Mouse (Mus musculus) midbrain, embryonic 12.5 days (tissue): ENCODE data around the gene Tbx15. TPM values are rescaled to one million over a fixed set of nuclear protein-coding genes. Genes with fewer than 3 reads are reported as not detected.

Experiments used
- ATAC-seq: fragments of 200-750 bp; cut with Nextera tagmentation; 2 replicates; pipeline ENCODE4 v1.8.0; 2017; ENCODE audit warnings: low read depth, moderate TSS enrichment, moderate library complexity; ENCODE audit not compliant: low FRiP score
- H3K27ac ChIP-seq: fragments of 300-500 bp; sonication (generic); replicated peaks from 2 replicates; pipeline ENCODE4 v1.5.1; 2016; ENCODE audit warnings: mild to moderate bottlenecking
- H3K27me3 ChIP-seq: fragments of 300-500 bp; sonication (generic); 2 replicates; pipeline ENCODE4 v1.6.1; 2016; ENCODE audit warnings: mild to moderate bottlenecking
- H3K36me3 ChIP-seq: fragments of 300-500 bp; sonication (generic); 2 replicates; pipeline ENCODE4 v1.6.1; 2016
- H3K4me1 ChIP-seq: fragments of 300-500 bp; sonication (generic); 2 replicates; pipeline ENCODE4 v1.6.1; 2016
- H3K4me2 ChIP-seq: fragments of 300-500 bp; sonication (generic); replicated peaks from 2 replicates; pipeline ENCODE4 v1.6.1; 2016; ENCODE audit warnings: mild to moderate bottlenecking, moderate library complexity
- H3K4me3 ChIP-seq: fragments of 300-500 bp; sonication (generic); 2 replicates; pipeline ENCODE4 v1.5.1; 2016; ENCODE audit warnings: mild to moderate bottlenecking
- H3K9ac ChIP-seq: fragments of 300-500 bp; sonication (generic); replicated peaks from 2 replicates; pipeline ENCODE4 v1.6.1; 2016; ENCODE audit warnings: mild to moderate bottlenecking, moderate library complexity
- H3K9me3 ChIP-seq: fragments of 300-500 bp; sonication (generic); 2 replicates; pipeline ENCODE4 v1.6.1; 2016; ENCODE audit warnings: mild to moderate bottlenecking
- whole genome bisulfite sequencing: fragments of 180-500 bp; shearing (Covaris S2); methylation state at CpG from one replicate; pipeline ENCODE4 v1.1.7; 2016; 5-methylcytosine and 5-hydroxymethylcytosine counted together
- polyA plus RNA-seq: library from polyadenylated mRNA; unstranded; fragments of >200 nt; fragmentation: Nextera tagmentation; extraction: Ambion mirVana; gene quantifications from 2 replicates; pipeline ENCODE4 v1.2.1, GENCODE M21; 2016

Gene Tbx15
- polyA plus RNA-seq: 2.5 and 2.7 TPM in 2 replicates

GRCm38 (mm10) chr3:99240213-99240720 is at the start of gene Tbx15:
Tbx15 (plus strand) TSS chr3:99240381.
- H3K27me3 ChIP-seq: peaks cover 96% of the 10 kb centered on the region
- H3K4me2 ChIP-seq: peak within 1 kb of the TSS; percentile 23
- no peak for ATAC-seq
- H3K9me3 ChIP-seq: no peaks in the 10 kb centered on the region
- H3K4me3 ChIP-seq: peak within 1 kb of the TSS; percentile 17
- 0 out of 2 replicates have a peak, but pooled peaks cover 9% of the 10 kb centered on the region for H3K4me1 ChIP-seq
- H3K36me3 ChIP-seq: no peaks in the 10 kb centered on the region
- no peak within 1 kb of the TSS for H3K9ac ChIP-seq
- 1% methylated on average over 15 of the region's 20 CpGs for WGBS
- no peak within 1 kb of the TSS for H3K27ac ChIP-seq

GRCm38 (mm10) chr3:99193576-99193975 is 46.6 kb upstream of the Tbx15 start:
- no peak for ATAC-seq
- Histone ChIP-seq H3K36me3 (no peaks in the 10 kb centered on the region), H3K4me1 (no peaks in the 10 kb centered on the region), H3K27me3 (no peaks in the 10 kb centered on the region), H3K4me3 (no peak overlapping the region), H3K27ac (no peak overlapping the region), H3K4me2 (no peak overlapping the region), H3K9me3 (no peaks in the 10 kb centered on the region), H3K9ac (no peak overlapping the region)
- WGBS: 82% methylated on average over 4 of the region's 4 CpGs

GRCm38 (mm10) chr3:99203331-99203730 is 36.9 kb upstream of the Tbx15 start:
- no peak for ATAC-seq
- H3K4me2 ChIP-seq: no peak overlapping the region
- no peak overlapping the region for H3K9ac ChIP-seq
- no peaks in the 10 kb centered on the region for H3K4me1 ChIP-seq
- no peaks in the 10 kb centered on the region for H3K27me3 ChIP-seq
- H3K9me3 ChIP-seq: no peaks in the 10 kb centered on the region
- no peaks in the 10 kb centered on the region for H3K36me3 ChIP-seq
- no peak overlapping the region for H3K27ac ChIP-seq
- H3K4me3 ChIP-seq: no peak overlapping the region

- Histone ChIP-seq H3K27ac (no peak overlapping the region), H3K36me3 (no peaks in the 10 kb centered on the region), H3K9ac (no peak overlapping the region), H3K9me3 (no peaks in the 10 kb centered on the region), H3K4me1 (peaks cover 7% of the 10 kb centered on the region), H3K27me3 (no peaks in the 10 kb centered on the region), H3K4me3 (no peak overlapping the region), H3K4me2 (no peak overlapping the region)
- no peak for ATAC-seq
- WGBS: 83% methylated on average over 1 of the region's 1 CpGs
Observed at GRCm38 (mm10) chr3:99208416-99208815, 31.8 kb upstream of the Tbx15 start.

GRCm38 (mm10) chr3:99211105-99211698 is 29.0 kb upstream of the Tbx15 start:
- H3K27ac ChIP-seq: no peak overlapping the region
- no peak overlapping the region for H3K9ac ChIP-seq
- no peaks in the 10 kb centered on the region for H3K9me3 ChIP-seq
- WGBS: 53% methylated on average over 14 of the region's 14 CpGs
- H3K27me3 ChIP-seq: no peaks in the 10 kb centered on the region
- H3K36me3 ChIP-seq: no peaks in the 10 kb centered on the region; the same call in 1 of the 2 replicates
- peaks cover 7% of the 10 kb centered on the region for H3K4me1 ChIP-seq
- ATAC-seq: no peak
- no peak overlapping the region for H3K4me2 ChIP-seq
- H3K4me3 ChIP-seq: no peak overlapping the region

- no peaks in the 10 kb centered on the region for H3K36me3 ChIP-seq
- no peak overlapping the region for H3K4me3 ChIP-seq
- H3K4me1 ChIP-seq: no peaks in the 10 kb centered on the region
- no peak overlapping the region for H3K9ac ChIP-seq
- no peak overlapping the region for H3K4me2 ChIP-seq
- H3K27me3 ChIP-seq: peaks cover 10% of the 10 kb centered on the region
- no peaks in the 10 kb centered on the region for H3K9me3 ChIP-seq
- 76% methylated on average over 2 of the region's 2 CpGs for WGBS
- ATAC-seq: no peak
- no peak overlapping the region for H3K27ac ChIP-seq
Observed at GRCm38 (mm10) chr3:99227807-99228206, 12.4 kb upstream of the Tbx15 start.

- H3K9me3 ChIP-seq: no peaks in the 10 kb centered on the region
- no peaks in the 10 kb centered on the region for H3K36me3 ChIP-seq
- ATAC-seq: no peak; the same call in 1 of the 2 replicates
- H3K27ac ChIP-seq: no peak overlapping the region
- no peak overlapping the region for H3K9ac ChIP-seq
- 0 out of 2 replicates have a peak overlapping the region, but pooled peaks have one; percentile 12 for H3K4me3 ChIP-seq
- H3K4me1 ChIP-seq: peaks cover 6% of the 10 kb centered on the region; the same call in 1 of the 2 replicates
- peak overlapping the region; percentile 17 for H3K4me2 ChIP-seq
- H3K27me3 ChIP-seq: peaks cover 66% of the 10 kb centered on the region
- WGBS: 10% methylated on average over 20 of the region's 20 CpGs
Observed at GRCm38 (mm10) chr3:99233393-99234318, 6.5 kb upstream of the Tbx15 start.

- 4% methylated on average over 17 of the region's 17 CpGs for WGBS
- H3K4me3 ChIP-seq: 0 out of 2 replicates have a peak overlapping the region, but pooled peaks have one; percentile 12
- no peak overlapping the region for H3K9ac ChIP-seq
- no peak overlapping the region for H3K27ac ChIP-seq
- H3K36me3 ChIP-seq: no peaks in the 10 kb centered on the region
- H3K4me2 ChIP-seq: peak overlapping the region; percentile 17
- peaks cover 6% of the 10 kb centered on the region; the same call in 1 of the 2 replicates for H3K4me1 ChIP-seq
- peak; percentile 65 for ATAC-seq
- H3K9me3 ChIP-seq: no peaks in the 10 kb centered on the region
- peaks cover 73% of the 10 kb centered on the region for H3K27me3 ChIP-seq
Observed at GRCm38 (mm10) chr3:99234319-99234869, 5.8 kb upstream of the Tbx15 start.

GRCm38 (mm10) chr3:99235116-99235803 is 4.9 kb upstream of the Tbx15 start:
- no peak for ATAC-seq
- Histone ChIP-seq H3K9ac (no peak overlapping the region), H3K4me1 (peaks cover 6% of the 10 kb centered on the region; the same call in 1 of the 2 replicates), H3K27ac (no peak overlapping the region), H3K4me3 (no peak overlapping the region), H3K9me3 (no peaks in the 10 kb centered on the region), H3K4me2 (no peak overlapping the region), H3K27me3 (peaks cover 82% of the 10 kb centered on the region), H3K36me3 (no peaks in the 10 kb centered on the region)
- WGBS: 3% methylated on average over 23 of the region's 23 CpGs

- Histone ChIP-seq H3K4me3 (no peak overlapping the region), H3K36me3 (no peaks in the 10 kb centered on the region), H3K4me2 (no peak overlapping the region), H3K4me1 (peaks cover 10% of the 10 kb centered on the region; the same call in 1 of the 2 replicates), H3K9me3 (no peaks in the 10 kb centered on the region), H3K27me3 (peaks cover 90% of the 10 kb centered on the region), H3K9ac (no peak overlapping the region), H3K27ac (no peak overlapping the region)
- ATAC-seq: no peak
- WGBS: 3% methylated on average over 18 of the region's 18 CpGs
Observed at GRCm38 (mm10) chr3:99235804-99236755, 4.1 kb upstream of the Tbx15 start.
